Mouse (Mus musculus): ENCODE data around the gene 4930564D02Rik. TPM values are rescaled to one million over a fixed set of nuclear protein-coding genes. Genes with fewer than 3 reads are reported as not detected.

The 4930564D02Rik gene
- polyA plus RNA-seq, 2 experiments = not detected

DNA sequence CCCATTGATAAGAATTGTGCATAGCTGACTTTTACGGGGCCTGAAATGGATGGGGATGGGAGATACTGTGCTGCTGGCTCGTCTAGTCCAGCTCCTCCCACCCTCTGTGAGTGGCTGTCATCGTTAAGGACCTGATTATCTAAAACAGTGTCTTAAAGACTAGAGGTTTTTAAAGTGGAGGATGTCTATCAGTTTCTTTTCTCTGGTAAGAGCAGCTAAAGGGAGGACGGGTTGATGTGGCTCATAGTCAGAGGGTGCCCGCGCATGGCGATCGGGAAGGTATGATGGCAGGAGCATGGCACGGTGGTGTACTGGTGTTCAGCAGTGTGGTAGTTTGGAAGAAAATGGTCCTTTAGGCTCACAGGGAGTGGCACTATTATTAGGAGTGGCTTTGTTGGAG, 4.0 kb upstream of the 4930564D02Rik start:
- Histone ChIP-seq H3K4me3 (ENCODE audit: insufficient read depth in 1 of 2, low read depth in 2 of 2, low read length in 2 of 2) (no peak overlapping the region), H3K9me3 (ENCODE audit: control insufficient read depth, low read length) (no peaks in the 10 kb centered on the region), H3K27me3 (ENCODE audit: control insufficient read depth, insufficient read depth, low read length) (no peaks in the 10 kb centered on the region), H3K9ac (replicated peaks) (no peak overlapping the region), H3K4me2 (ENCODE audit: low read depth) (no peak overlapping the region), H3K27ac (no peak overlapping the region), H3K4me1 (replicated peaks; ENCODE audit: control insufficient read depth in 2 of 2, insufficient read depth in 2 of 2, low read length in 1 of 2) (no peaks in the 10 kb centered on the region), H3K36me3 (replicated peaks; ENCODE audit: control insufficient read depth, insufficient read depth, low read depth) (no peaks in the 10 kb centered on the region)
- DNase-seq (ENCODE audit: low read depth in 3 of 3, low spot score in 3 of 3) (no peak), ATAC-seq (ENCODE audit: insufficient read depth) (no peak)
- 61% methylated on average over 9 of the region's 9 CpGs for WGBS (ENCODE audit: insufficient replicate concordance)
- no peak for TF ChIP-seq EP300 (IDR thresholded peaks at IDR 0.05; ENCODE audit: low read depth)
- TF ChIP-seq CTCF (IDR thresholded peaks at IDR 0.05; ENCODE audit: low read depth) = no peak

DNA sequence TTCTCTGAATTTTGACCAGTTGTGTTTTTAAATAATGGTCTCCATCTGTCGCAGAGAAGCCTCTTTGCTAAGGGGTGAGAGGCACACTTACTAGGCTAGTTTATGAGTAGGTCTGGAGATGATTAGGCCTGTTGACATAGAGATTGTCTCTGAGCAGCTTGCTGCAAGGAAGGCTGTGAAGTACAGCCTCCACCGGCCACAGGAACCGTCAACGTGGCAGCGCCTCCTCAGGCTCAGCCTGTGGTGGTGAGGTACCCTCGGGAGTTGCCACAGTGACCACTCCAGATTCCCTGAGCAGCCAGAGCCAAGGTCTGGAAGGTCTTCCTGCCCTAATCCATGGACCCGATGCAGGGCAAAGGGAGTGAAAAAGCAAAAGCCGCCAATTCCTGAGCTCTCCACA, 3.9 kb downstream of the 4930564D02Rik start:
- Histone ChIP-seq H3K9me3 (ENCODE audit: control insufficient read depth, low read length) (no peaks in the 10 kb centered on the region), H3K27ac (no peak overlapping the region), H3K36me3 (replicated peaks; ENCODE audit: control insufficient read depth, insufficient read depth, low read depth) (no peaks in the 10 kb centered on the region), H3K9ac (replicated peaks) (no peak overlapping the region), H3K27me3 (ENCODE audit: control insufficient read depth, insufficient read depth, low read length) (no peaks in the 10 kb centered on the region), H3K4me2 (ENCODE audit: low read depth) (no peak overlapping the region), H3K4me1 (replicated peaks; ENCODE audit: control insufficient read depth in 2 of 2, insufficient read depth in 2 of 2, low read length in 1 of 2) (no peaks in the 10 kb centered on the region), H3K4me3 (ENCODE audit: insufficient read depth in 1 of 2, low read depth in 2 of 2, low read length in 2 of 2) (no peak overlapping the region)
- 62% methylated on average over 8 of the region's 8 CpGs for WGBS (ENCODE audit: insufficient replicate concordance)
- DNase-seq (ENCODE audit: low read depth in 3 of 3, low spot score in 3 of 3) (no peak), ATAC-seq (ENCODE audit: insufficient read depth) (no peak)
- no peak for TF ChIP-seq CTCF (IDR thresholded peaks at IDR 0.05; ENCODE audit: low read depth)
- TF ChIP-seq EP300 (IDR thresholded peaks at IDR 0.05; ENCODE audit: low read depth) = no peak

DNA sequence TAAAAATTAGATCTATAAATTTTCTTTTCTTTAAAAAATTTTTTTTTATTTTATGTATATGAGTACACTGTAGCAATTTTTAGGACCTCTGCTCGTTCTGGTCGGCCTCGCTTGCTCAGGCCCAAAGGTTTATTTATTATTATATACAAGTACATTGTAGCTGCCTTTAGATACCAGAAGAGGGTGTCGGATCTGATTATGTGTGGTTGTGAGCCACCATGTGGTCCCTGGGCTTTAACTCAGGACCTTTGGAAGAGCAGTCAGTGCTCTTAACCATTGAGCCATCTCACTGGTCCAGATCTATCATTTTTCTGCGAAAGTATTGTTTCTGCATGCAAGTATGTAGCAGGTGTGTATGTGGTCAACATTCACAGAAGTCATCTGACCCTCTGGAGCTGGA, 4.6 kb downstream of the 4930564D02Rik start:
- WGBS (ENCODE audit: insufficient replicate concordance) = 59% methylated on average over 5 of the region's 5 CpGs
- DNase-seq (ENCODE audit: low read depth in 3 of 3, low spot score in 3 of 3) = no peak
- Histone ChIP-seq H3K4me2 (ENCODE audit: low read depth) (no peak overlapping the region), H3K27me3 (ENCODE audit: control insufficient read depth, insufficient read depth, low read length) (no peaks in the 10 kb centered on the region), H3K9ac (replicated peaks) (no peak overlapping the region), H3K4me3 (ENCODE audit: insufficient read depth in 1 of 2, low read depth in 2 of 2, low read length in 2 of 2) (no peak overlapping the region), H3K36me3 (replicated peaks; ENCODE audit: control insufficient read depth, insufficient read depth, low read depth) (no peaks in the 10 kb centered on the region), H3K9me3 (ENCODE audit: control insufficient read depth, low read length) (no peaks in the 10 kb centered on the region), H3K27ac (no peak overlapping the region), H3K4me1 (replicated peaks; ENCODE audit: control insufficient read depth in 2 of 2, insufficient read depth in 2 of 2, low read length in 1 of 2) (no peaks in the 10 kb centered on the region)
- TF ChIP-seq EP300 (IDR thresholded peaks at IDR 0.05; ENCODE audit: low read depth) = no peak
- TF ChIP-seq CTCF (IDR thresholded peaks at IDR 0.05; ENCODE audit: low read depth) = no peak
- no peak for ATAC-seq (ENCODE audit: insufficient read depth)

- H3K4me3 ChIP-seq (ENCODE audit: insufficient read depth in 1 of 2, low read depth in 2 of 2, low read length in 2 of 2) = no peak overlapping the region
- WGBS (ENCODE audit: insufficient replicate concordance) = 75% methylated on average over 10 of the region's 10 CpGs
- DNase-seq (ENCODE audit: low read depth in 3 of 3, low spot score in 3 of 3) = no peak
- no peaks in the 10 kb centered on the region for H3K4me1 ChIP-seq (replicated peaks; ENCODE audit: control insufficient read depth in 2 of 2, insufficient read depth in 2 of 2, low read length in 1 of 2)
- H3K27me3 ChIP-seq (ENCODE audit: control insufficient read depth, insufficient read depth, low read length) = no peaks in the 10 kb centered on the region
- ATAC-seq (ENCODE audit: insufficient read depth) = no peak
- H3K27ac ChIP-seq = no peak overlapping the region
- no peak overlapping the region for H3K4me2 ChIP-seq (ENCODE audit: low read depth)
- no peaks in the 10 kb centered on the region for H3K9me3 ChIP-seq (ENCODE audit: control insufficient read depth, low read length)
- H3K36me3 ChIP-seq (replicated peaks; ENCODE audit: control insufficient read depth, insufficient read depth, low read depth) = no peaks in the 10 kb centered on the region
- TF ChIP-seq CTCF (IDR thresholded peaks at IDR 0.05; ENCODE audit: low read depth) = no peak
- TF ChIP-seq EP300 (IDR thresholded peaks at IDR 0.05; ENCODE audit: low read depth) = no peak
- H3K9ac ChIP-seq (replicated peaks) = no peak overlapping the region
Measured at GRCm38 (mm10) chr3:105072536-105072935, 5.9 kb downstream of the 4930564D02Rik start.

DNA sequence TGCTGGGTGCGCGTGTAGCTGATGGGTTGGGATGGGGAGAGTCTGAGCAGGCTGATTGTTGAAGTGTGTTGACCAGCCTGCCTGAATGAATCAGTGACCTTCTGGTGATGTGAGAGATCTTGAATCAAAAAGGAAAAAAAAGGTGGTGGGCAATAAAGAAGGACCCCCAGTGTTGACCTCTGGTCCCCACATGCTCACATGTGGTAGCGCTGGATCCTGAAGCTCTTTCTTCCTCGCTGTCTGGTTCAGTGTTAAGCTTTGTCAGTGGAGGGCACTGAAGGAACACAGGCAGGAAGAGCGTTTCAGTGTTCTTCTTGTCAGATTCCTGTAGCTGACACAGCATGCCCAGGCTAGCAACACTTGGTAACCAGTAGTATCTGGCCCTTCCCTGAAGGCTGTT, 9.2 kb downstream of the 4930564D02Rik start:
- 82% methylated on average over 5 of the region's 5 CpGs for WGBS (ENCODE audit: insufficient replicate concordance)
- Histone ChIP-seq H3K4me1 (replicated peaks; ENCODE audit: control insufficient read depth in 2 of 2, insufficient read depth in 2 of 2, low read length in 1 of 2) (no peaks in the 10 kb centered on the region), H3K4me2 (ENCODE audit: low read depth) (no peak overlapping the region), H3K4me3 (ENCODE audit: insufficient read depth in 1 of 2, low read depth in 2 of 2, low read length in 2 of 2) (no peak overlapping the region), H3K27ac (no peak overlapping the region), H3K9me3 (ENCODE audit: control insufficient read depth, low read length) (no peaks in the 10 kb centered on the region), H3K27me3 (ENCODE audit: control insufficient read depth, insufficient read depth, low read length) (no peaks in the 10 kb centered on the region), H3K36me3 (replicated peaks; ENCODE audit: control insufficient read depth, insufficient read depth, low read depth) (no peaks in the 10 kb centered on the region), H3K9ac (replicated peaks) (no peak overlapping the region)
- DNase-seq (ENCODE audit: low read depth in 3 of 3, low spot score in 3 of 3) (no peak), ATAC-seq (ENCODE audit: insufficient read depth) (no peak)
- TF ChIP-seq CTCF (IDR thresholded peaks at IDR 0.05; ENCODE audit: low read depth) (no peak), EP300 (IDR thresholded peaks at IDR 0.05; ENCODE audit: low read depth) (no peak)

Data from liver, embryonic 14.5 days (tissue).